Mouse (Mus musculus) c-Kit-positive CD71-positive TER-119-positive erythroid progenitor cells, embryonic 14.5 days (primary cell): Measurements from ENCODE around the gene Dglucy.

Experiments
- DNase-seq: peaks from one replicate; pipeline ENCODE4 v3.0.0-alpha.2; 2013; ENCODE audit warnings: low spot score

Gene Dglucy

GRCm38 (mm10) chr12:100934796-100935195 is 155.9 kb downstream of the Dglucy start:
- no peak for DNase-seq

DNA sequence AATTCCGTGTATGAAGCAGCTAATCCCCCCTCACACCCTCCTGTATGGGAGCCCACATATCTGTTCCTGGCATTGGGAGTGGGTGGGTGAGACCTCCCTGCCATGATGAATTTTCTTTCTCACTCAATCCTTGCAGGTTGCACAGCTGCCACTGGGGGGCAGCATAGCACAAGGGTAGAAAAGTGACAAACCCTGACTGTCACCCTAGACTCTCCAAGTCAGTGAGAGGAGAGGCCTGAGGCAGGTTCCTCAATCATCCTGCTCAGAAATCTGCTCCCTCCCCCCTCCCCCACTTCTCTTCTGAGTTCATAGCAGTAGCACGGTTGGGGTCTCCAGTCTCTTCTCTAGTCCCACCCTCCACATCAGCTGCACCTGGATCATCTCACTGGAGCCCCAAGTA is 157.3 kb downstream of the Dglucy start:
- DNase-seq: peak; percentile 75

DNA sequence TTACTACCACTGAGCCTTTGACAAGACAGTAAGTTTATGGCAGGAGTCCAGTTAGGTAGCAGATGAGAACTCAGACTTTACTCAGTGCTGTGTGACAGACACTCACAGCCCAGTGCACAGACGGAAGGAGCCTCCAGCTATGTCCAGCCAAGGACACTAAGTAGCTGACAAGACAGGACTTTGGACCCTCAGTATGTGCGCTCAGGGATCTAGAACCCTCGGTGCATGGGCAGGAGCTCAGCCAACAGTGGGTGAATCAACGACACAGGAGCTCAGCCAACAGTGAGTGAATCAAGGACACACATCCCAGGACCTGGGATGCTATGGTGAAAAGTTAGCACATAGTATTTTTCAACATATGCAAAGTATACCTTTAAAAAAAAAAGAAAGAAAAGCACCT is 157.9 kb downstream of the Dglucy start:
- DNase-seq: no peak

GRCm38 (mm10) chr12:100937441-100938360 is 158.8 kb downstream of the Dglucy start:
- DNase-seq: no peak

DNA sequence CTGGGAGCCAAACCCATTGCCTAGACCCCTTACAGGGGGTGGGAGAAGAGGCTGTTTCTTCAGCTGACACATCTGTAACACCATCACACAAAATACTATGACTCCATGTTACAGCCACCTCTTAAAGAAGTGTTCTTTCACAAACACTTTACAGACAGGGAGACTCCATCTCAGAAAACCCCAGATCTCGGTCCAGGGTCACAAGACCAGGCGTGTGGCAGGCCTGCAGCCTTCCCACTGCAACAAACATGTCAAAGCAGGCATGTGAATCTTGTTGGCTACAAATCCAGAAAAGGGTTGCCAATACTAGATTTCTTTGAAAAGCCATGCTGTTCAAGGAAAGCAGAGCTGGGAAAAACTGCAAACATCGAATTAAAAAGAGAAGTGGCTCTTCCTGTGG is 162.5 kb downstream of the Dglucy start:
- DNase-seq: no peak

- DNase-seq: no peak
Measured at GRCm38 (mm10) chr12:100943146-100943545, 164.3 kb downstream of the Dglucy start.

DNA sequence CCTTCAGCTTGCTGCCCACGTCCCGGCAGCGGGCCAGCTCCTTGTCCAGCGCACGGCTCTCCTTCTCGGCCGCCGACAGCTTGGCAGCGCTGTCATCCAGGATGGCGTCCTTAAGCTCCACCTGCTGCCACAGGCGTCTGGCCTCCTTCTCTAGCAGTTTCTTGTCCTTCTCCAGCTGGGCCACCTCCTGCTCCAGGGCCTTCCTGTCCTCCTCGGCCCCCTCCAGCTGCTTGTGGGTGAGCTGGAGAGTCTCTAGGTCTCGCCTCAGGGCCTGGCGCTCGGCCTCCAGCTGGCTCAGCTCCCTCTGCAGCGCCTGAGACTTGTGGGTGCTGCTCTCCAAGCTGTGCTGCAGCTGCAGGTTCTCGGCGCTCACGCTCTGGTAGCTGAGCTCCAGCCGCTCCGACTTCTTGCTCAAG is 166.1 kb downstream of the Dglucy start:
- DNase-seq: no peak

DNA sequence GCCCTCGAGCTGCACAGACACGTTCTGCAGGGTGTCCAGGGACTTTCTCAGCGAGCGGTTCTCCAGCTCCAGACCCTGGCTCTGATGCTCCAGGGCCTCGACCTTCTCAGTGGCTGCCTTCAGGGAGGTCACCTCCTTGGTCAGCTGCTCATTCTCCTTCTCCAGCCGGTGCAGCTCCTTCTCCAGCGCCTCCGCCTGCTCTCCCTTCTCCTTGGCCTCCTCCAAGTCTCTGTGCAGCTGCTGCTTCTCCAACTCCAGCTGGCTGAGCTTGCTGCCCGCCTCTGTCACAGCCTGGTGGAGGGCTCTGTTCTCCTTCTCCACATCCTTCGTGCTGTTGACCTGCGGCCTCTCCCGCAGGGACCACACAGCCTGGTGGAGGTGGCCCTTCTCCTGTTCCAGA is 166.6 kb downstream of the Dglucy start:
- DNase-seq: no peak

- no peak for DNase-seq
Measured at GRCm38 (mm10) chr12:100945948-100946347, 167.1 kb downstream of the Dglucy start.
